Mouse (Mus musculus) brain, embryonic 18.5 days (tissue): ENCODE data around the gene Olig2.

Experiments
- DNase-seq: peaks from one replicate; pipeline ENCODE4 v3.0.0-alpha.2; 2012; ENCODE audit warnings: low read depth, low spot score

The Olig2 gene

GRCm38 (mm10) chr16:91270982-91271549 is 45.8 kb downstream of the Olig2 start:
- no peak for DNase-seq

- no peak for DNase-seq
These were observed 46.4 kb downstream of the Olig2 start for GRCm38 (mm10) chr16:91271634-91272033.
